Mouse (Mus musculus): ENCODE measurements around the gene Pdp2. TPM values are rescaled to one million over a fixed set of nuclear protein-coding genes. Genes with fewer than 3 reads are reported as not detected.
A peak's percentile ranks its signal among the peaks of the same experiment; 100 is the strongest.

Pdp2 gene
- polyA plus RNA-seq, 1 experiment = 5.5 TPM

DNA sequence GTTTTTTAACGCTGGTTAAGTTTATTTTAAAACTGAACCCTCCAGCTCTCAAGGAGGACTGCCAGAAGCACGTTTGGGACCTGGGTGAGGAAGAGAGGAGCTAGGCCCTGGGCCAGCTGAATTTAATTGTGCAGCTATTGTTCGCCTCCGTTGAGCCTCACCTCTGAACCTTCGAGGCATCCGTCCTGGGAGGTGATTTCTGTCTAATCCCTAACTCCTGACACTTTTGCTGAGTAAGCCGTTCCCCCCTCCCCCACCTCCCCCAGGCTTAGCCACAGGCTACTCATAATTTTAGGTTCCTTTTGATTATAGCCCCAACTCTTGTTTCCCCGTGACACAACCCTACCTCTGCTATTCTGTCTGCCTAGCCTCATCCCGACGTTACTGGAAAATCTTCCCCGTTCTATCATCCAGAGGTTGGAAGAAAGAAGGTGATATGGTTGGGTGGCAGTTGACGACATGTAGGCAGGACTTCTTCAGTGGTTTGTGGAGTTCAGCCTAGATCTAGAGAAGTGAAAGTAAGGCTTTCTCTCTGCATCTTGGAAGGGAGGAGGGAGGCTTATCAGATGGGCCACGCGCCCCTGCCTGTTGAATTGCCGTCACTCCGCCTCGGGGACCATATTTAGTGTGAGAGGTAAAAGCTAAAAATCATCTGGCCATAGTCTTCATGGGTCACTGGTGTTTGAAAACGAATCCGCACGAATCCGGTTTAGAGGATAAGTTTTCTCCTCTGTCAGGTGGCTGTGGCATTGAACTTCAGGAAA is 4.7 kb downstream of the Pdp2 start:
- no peak for DNase-seq (ENCODE audit: extremely low spot score in 1 of 2, low spot score in 1 of 2)

DNA sequence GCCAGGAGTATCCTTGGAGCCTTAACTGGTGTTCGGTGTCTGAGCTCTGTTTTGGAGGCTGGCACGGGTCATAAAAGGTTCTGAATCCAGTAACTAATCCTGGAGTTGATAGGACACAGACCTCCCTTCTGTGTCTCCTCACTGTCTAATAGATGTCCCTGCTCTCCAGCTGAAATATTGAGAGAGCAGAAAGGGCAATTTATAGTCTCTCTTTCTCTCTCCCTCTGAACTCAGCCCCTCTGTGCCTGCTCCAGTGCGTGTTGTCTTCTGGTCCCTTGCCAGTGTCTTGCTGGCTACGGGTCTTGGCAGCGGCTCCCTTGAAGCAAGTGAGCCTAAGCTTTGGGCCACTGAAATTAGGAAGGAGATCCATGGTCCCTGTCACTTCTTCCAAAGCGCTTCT is 6.4 kb downstream of the Pdp2 start:
- no peak for DNase-seq (ENCODE audit: extremely low spot score in 1 of 2, low spot score in 1 of 2)

DNA sequence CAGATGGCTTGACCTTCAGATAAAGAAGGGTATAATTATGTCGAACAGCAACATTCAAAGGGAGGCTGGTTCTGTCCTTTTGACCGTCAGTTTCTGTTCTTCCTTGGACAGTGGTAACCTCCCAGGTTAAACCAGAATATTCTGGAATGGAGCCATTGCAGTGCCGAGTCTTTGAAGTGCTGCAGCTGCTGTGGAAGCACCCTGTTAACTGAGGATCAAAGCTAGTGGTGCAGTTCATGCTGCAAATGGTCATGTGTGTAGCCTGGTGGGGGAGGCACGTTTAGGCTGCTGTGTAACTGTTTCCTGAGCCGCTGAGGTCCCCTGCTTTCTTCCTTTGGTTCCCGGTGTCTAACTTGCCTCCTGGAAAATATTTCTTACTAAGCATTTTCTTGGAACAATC is 7.2 kb downstream of the Pdp2 start:
- no peak for DNase-seq (ENCODE audit: extremely low spot score in 1 of 2, low spot score in 1 of 2)

DNA sequence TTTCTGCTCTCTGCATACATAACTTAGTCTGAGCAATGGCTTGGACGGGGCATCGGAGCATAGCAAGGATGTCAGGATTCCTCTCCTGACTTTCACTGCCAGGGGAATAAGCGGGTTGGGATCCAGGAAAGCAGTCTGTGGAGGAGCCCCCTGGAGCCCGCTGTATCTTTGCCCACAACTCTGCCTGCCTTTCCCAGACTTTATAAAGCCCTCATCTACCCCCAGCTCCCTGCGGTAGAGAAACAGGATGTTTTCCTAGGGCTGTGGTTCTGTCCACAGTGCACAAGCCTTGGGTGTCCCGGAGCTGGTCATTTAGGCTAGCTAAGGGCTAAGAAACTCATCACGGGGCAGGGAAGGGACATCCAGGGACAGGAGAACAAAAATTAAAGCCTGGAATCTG is 10.1 kb downstream of the Pdp2 start:
- DNase-seq (ENCODE audit: extremely low spot score in 1 of 2, low spot score in 1 of 2) = no peak

DNA sequence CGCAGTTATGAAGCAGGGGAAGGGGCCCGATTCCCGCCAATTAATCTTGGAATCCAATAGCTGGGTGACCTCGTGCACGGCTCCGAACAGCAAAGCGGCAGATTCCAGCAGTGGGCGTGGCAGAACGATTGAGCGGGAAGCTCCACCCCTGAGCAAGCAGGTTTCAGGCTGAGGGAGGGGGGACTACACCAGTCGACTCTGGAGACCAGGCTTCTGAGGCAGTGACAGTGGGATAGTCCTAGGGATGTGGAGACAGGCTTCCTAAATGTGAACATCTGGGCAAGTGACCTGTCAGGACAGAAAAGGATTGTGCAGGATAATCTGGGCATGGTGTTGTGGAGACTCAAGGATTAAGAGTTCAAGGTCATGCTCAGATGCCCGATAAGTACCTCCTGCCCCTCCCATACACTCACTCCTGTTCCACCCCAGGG is 10.7 kb downstream of the Pdp2 start:
- no peak for DNase-seq (ENCODE audit: extremely low spot score in 1 of 2, low spot score in 1 of 2)

DNA sequence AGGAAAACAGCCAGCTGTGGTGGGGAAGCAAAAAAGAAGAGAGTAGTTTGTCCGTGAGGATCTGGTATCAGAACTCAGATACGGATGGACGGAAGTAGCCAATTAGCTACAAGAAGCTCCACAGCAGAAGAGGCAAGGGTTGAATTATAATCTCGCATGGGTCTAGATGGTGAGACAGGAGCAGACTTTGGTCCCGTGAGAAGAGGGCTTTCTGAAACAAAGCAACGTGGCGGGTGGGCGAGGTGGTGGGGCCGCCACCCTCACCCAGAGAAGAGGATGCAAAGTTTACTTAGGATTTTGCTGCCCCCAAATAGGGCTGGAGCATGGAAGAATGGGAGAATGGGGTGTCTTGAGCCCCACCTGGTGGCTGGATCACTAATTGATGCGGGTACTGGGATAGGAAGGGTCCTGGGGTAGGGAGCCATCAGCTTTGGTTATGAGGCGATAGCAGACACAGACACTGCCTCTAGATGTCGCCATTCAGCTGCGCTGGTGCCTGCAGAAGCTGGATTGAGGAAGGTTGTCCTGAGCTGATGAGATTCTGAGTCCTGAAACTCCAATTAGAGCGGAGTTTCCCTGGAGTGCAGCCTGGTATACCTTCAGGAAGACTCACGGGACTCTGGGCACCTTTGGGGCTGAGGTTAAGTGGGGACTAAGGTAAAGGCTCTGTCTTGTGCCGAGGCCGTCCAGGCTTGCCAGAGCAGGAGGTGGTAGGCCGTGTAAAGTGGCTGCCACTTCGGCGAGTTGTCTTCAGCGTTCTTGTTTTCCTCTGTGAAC is 11.4 kb downstream of the Pdp2 start:
- DNase-seq (ENCODE audit: extremely low spot score in 1 of 2, low spot score in 1 of 2) = peak; percentile 63 to 90

DNA sequence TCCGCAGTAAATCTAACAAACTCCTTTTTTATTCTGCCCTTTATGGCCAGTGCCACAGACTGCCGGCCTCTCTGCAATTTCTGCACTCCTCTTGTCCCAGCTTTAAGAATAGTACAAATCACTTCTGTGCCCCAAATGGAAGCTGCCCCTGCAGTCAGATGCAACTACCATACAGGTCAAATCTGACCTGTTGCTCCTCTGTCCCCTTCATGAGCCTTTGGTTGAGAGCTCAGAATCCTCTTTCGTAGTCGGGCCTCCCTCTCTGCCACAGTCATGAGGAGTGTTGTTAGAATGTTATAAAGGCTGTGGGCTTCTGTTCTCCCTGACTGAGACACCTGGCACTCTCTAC is 12.0 kb downstream of the Pdp2 start:
- DNase-seq (ENCODE audit: extremely low spot score in 1 of 2, low spot score in 1 of 2) = no peak

DNA sequence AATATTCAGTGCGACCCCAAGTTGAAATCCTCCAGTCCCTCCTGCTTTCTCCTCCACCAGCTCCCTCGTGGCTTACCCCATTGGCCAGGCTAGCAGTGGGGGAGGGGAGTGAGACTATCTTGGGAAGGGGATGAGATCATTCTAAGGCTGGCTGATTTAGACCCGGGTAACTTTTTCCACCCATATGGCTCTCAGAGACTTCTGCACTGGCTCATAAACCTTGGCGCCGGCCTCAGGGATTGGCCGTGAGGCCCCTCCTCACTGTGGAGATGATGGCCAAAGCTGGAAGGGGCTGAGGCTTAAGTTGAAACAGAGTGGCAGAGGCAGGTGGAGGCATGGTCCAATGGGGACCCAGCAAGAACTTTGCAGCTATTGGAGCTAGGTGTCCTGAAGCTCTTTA is 15.1 kb downstream of the Pdp2 start:
- DNase-seq (ENCODE audit: extremely low spot score in 1 of 2, low spot score in 1 of 2) = no peak

DNA sequence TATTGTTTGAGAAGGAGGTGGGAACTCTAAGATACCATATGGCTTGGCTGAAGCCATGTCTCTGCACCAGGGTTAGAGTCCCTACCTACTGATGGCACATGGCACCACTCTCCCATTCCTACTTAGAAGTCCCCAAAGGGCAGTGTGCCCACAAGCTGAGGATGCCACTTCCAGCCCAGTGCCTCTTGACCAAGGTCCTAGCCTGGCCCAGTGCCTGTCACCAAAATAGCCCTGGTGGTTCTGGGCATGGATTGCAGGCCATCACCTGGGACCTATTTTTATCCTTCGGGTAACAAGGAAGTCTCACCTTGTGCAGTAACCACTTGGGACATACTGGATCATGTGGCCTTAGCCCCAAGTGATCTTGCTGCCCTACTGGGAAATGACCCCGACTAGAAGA is 16.7 kb downstream of the Pdp2 start:
- DNase-seq (ENCODE audit: extremely low spot score in 1 of 2, low spot score in 1 of 2) = no peak

DNA sequence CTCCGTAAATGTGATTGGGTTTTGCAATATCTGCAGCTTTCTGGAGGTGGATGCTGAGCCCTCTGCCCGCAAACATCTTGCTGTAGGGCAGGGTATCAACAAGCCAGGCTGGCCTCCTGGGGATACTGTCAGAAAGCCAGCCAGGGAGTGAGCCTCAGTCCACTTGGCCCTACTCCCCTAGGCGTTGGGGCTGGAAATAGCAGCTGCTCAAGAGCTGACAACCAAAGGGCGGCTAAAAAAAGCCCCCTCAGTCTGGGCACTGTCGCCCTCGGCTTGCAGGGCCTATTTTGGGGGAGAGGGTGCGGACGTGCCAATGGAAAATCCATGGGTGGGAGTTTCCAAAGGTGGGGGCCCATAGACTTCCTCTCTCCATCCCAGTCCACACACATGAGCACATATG is 18.0 kb downstream of the Pdp2 start:
- no peak for DNase-seq (ENCODE audit: extremely low spot score in 1 of 2, low spot score in 1 of 2)

DNA sequence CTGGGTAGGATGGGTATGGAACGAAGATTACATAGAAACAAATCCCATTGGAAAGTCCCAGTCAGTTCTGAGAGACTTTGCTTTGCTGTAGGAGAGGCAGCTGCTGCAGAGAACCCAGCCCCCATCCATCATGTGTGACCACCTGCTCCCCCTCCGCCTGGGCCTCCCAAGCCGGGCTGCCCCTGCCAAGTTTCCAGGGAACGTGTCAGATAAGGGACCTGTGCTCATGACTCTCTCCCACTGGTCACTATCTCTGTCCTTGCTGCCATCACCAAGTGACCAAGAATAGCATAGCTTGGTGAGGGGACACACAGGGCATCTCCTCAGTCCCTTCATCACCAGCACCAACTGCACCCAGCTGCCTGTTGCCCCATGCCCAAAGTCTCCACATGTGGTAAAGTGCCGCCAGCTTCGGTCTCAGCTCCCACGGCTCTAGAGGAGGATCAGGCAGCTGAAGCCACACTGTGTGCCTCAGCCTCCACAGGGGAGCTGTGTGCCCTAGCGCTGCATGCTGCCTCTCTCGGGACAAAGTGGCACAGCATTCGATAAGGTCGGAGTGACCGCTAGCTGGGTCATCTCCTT is 19.0 kb downstream of the Pdp2 start:
- no peak for DNase-seq (ENCODE audit: extremely low spot score in 1 of 2, low spot score in 1 of 2)

DNA sequence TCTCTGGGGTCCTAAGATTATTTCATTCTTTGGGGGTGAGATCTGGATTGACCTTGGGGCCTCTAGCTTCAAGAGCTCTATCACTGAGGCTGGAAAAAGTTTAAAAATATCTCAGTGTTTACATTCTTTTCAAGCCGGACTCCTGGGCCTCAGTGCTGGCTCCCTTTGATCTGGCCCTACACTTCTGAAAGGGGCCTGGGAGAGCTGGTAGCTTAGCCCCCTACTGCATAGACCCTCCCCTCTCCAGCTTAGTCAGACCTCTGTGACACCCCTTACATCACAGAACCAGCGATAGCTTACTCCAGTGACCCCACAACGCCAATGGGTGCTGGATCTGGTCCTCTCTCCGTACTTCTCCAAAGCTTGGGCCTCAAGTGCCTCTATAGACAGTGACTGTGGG is 20.4 kb downstream of the Pdp2 start:
- DNase-seq (ENCODE audit: extremely low spot score in 1 of 2, low spot score in 1 of 2) = no peak

DNA sequence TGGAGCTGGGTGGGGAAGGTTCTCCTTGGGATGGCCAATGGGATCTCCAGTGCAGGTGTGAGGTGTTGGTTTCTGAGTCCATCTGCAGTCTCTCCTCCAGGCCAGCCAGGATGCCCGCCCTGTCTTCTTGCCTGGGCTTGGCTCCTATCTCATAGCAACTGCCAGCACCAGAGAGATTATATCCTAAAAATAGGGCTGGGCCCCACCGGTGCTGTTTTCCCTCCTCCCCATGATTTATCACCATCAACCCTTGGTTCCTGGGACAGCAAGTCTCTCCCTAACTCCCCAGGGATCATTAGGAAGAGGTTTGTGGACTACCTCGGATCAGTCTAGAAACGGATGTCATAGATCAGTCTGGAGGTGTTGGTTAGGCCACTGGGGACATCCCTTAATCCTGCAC is 21.9 kb downstream of the Pdp2 start:
- DNase-seq (ENCODE audit: extremely low spot score in 1 of 2, low spot score in 1 of 2) = no peak

DNA sequence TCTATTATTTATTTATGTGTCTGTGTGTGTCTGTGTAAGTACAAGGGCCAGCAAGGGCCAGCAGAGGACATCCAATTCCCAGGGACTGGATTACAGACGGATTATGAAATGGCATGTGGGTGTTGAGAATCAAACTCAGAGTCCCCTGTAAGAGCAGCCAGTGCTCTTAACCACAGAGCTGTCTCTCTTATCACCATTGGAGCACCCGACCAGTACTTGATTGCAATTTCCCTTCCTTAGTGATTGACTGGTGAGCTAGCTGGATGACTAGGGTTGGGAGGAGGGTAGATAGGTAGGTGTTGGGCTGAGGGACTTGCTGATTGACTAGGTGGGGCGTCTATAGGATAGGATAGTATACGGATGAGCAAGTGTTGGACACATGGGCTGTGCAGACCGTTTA is 29.5 kb downstream of the Pdp2 start:
- DNase-seq (ENCODE audit: extremely low spot score in 1 of 2, low spot score in 1 of 2) = no peak

DNA sequence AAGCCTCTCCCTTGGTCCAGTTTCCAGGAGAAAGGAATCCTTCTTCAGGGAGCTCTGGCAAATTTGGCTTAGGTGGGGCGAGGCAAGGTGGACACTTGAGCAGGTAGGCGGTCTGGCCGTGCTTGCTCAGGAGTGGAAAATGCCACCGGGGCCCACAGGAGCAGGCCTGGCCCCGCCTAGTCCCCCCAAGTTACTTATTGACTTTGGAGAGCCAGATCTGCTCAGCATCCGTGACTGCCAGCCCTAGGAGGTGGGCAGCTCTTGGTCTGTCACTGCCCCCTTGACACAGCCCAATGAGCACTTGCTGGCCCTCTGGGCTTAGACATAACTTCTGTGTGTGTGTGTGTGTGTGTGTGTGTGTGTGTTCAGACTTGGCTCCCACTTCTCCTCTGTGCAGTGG is 32.9 kb downstream of the Pdp2 start, which contains the start of gene Cdh16:
Cdh16 (minus strand) TSS at position 236 of the 400 bp plus-strand sequence.
- DNase-seq (ENCODE audit: extremely low spot score in 1 of 2, low spot score in 1 of 2) = no peak

DNA sequence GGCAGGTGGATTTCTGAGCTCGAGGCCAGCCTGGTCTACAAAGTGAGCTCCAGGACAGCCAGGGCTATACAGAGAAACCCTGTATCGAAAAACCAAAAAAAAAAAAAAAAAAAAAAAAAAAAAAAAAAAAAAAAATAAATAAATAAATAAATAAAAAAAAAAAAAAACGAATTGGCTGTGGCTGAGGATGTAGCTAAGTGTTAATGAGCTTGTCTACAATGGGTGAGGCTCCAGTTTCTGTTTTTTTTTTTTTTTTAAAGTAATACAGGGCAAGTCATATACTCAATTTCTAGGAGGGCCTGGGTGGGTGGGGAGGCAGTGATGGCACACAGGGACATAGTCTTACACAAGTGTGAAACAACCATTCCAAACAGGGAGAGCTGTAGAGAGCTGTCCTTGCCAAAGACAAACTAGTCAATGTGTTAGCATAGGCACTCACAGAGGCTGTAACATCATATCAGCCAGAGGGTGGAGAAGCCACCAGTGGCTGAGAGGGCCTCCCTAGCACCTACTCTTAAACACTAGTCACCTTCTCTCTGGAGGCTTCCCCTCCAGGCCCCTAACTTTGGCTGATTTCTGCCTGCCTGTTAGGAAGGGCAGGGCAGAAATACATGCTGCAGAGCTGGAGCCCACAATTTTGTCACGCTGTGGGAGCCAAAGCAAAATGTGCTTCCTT is 36.0 kb downstream of the Pdp2 start:
- no peak for DNase-seq (ENCODE audit: extremely low spot score in 1 of 2, low spot score in 1 of 2)

DNA sequence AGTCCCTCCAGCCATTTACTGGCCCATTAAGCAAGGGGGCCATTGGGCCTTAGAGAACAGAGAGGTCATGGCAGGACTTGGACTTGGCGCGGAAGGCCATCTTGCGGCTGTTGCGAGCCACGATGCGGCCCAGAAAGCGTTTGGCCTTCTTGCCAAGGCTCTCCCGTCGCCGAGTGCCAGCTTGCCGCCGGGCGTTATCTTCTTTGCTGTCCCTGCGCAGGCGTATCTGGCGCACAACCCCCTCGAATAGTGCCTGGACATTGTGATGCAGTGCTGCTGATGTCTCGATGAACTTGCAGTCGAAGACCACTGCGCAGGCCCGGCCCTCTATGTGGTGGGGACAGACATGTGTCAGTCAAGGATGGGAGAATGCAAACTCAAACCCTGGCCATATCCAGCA is 37.2 kb downstream of the Pdp2 start:
- no peak for DNase-seq (ENCODE audit: extremely low spot score in 1 of 2, low spot score in 1 of 2)

DNA sequence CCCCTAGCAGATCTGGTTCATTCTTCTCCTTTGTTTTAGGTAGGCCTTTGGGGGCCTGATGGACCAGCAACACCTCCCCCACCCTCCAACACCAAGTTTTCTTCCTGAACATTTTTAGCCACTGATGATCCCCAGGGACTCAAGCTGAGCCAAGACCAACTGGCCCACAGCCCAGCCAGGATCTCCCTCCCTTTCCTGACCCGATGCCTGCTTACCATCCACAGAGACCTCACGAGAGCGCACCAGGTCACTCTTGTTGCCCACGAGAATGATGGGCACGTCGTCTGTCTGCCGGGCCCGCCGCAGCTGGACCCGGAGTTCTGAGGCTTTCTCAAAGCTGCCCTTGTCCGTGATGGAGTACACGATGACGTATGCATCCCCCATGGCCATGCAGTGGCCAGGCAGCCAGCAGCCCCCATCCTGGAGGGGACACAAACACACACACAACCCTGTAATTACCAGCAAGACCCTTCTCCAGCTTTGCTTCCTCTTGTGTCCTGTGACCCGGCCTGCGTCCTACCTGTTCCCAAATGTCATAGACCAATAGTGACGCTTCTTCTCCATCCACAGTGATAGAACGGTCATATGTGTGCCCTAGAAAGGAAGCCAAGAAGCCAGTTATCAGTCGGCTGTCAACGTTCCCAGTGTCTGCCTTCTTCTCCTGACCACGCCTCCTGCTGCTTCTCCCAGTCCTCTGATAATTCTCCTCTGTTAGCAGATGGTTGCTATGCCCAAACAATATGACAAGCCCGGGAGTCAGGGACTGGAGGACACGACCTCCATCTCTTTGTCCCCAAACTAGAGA is 38.3 kb downstream of the Pdp2 start:
- no peak for DNase-seq (ENCODE audit: extremely low spot score in 1 of 2, low spot score in 1 of 2)

DNA sequence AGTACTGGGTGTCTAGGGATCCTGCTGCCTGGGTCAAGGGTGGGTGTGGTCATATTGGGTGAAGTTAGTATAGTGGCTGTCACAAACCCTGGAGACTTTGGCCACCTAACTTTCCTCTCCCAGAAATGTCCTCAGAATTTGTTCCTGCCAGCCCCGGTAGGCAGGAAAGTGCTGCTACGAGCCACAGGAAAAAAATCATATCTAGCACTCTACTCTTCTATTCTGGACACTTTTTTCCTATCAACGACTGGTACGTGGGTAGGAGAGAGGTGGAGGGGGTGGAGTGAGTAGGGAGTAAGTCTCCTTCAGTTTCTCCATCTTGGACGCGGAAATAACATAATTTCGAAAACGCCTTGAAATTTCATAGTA is 38.8 kb downstream of the Pdp2 start:
- no peak for DNase-seq (ENCODE audit: extremely low spot score in 1 of 2, low spot score in 1 of 2)

DNA sequence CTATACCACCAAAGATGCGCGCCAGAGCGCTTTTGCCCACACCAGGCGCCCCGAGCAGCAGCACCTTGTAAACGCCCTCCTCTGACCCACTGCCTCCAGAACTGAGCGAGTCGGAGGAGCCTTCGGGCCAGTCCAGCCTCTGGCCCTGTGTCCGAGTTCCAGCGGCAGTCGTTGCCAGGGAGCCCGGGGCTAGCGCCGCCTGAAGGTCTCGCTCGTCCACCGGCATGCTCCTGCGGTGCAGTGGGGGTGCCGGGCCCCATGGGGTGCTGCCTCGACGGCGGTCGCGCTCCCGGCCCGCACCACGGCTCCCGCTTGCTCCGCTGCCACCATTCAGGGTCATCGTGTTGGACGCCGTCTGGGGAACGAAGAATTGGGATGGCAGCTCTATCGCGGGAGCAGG is 39.3 kb downstream of the Pdp2 start:
- no peak for DNase-seq (ENCODE audit: extremely low spot score in 1 of 2, low spot score in 1 of 2)

All from frontal cortex, adult 2 months (tissue).